Mouse (Mus musculus) CH12.LX (cell line): Measurements from ENCODE around the gene Abi2.

ENCODE experiments used
- CTCF ChIP-seq, 2 experiments: IDR thresholded peaks in 1 of 2; conservative IDR thresholded peaks in 1 of 2; 2 replicates each; pipeline ENCODE4 v1.5.1; 2011 to 2012; ENCODE audit warnings: low read depth in 2 of 2, low read length in 2 of 2, improper control_type of control experiment in 1 of 2, inconsistent platforms in 1 of 2, mild to moderate bottlenecking in 1 of 2, moderate library complexity in 1 of 2
- EP300 ChIP-seq: IDR thresholded peaks from 2 replicates; pipeline ENCODE4 v1.6.1; 2011; ENCODE audit warnings: low read length, improper control_type of control experiment
- MAFK ChIP-seq: IDR thresholded peaks from 2 replicates; pipeline ENCODE4 v1.6.1; 2011; ENCODE audit warnings: low read length, improper control_type of control experiment; ENCODE audit not compliant: insufficient replicate concordance
- MXI1 ChIP-seq: IDR thresholded peaks from 2 replicates; pipeline ENCODE4 v1.6.1; 2011; ENCODE audit warnings: mild to moderate bottlenecking, low read depth, low read length, improper control_type of control experiment
- MYC ChIP-seq: IDR thresholded peaks from 2 replicates; pipeline ENCODE4 v1.6.1; 2011; ENCODE audit warnings: low read depth, mild to moderate bottlenecking, improper control_type of control experiment, low read length
- NRF1 ChIP-seq: IDR thresholded peaks from 2 replicates; pipeline ENCODE4 v1.6.1; 2014; ENCODE audit warnings: low read depth, mild to moderate bottlenecking, inconsistent platforms, low read length, improper control_type of control experiment, moderate library complexity
- POLR2A ChIP-seq: IDR thresholded peaks from 2 replicates; pipeline ENCODE4 v1.6.1; 2011; ENCODE audit warnings: low read depth, mild to moderate bottlenecking, improper control_type of control experiment, low read length
- SMC3 ChIP-seq: IDR thresholded peaks from 2 replicates; pipeline ENCODE4 v1.6.1; 2011; ENCODE audit warnings: low read depth, low read length, improper control_type of control experiment
- ZNF384 ChIP-seq: IDR thresholded peaks from 2 replicates; pipeline ENCODE4 v1.6.1; 2012; ENCODE audit warnings: low read depth, low read length, improper control_type of control experiment, inconsistent platforms

- TF ChIP-seq CTCF (conservative IDR thresholded peaks at IDR 0.05 in 1 of 2, IDR thresholded peaks at IDR 0.05 in 1 of 2; ENCODE audit: low read depth in 2 of 2, low read length in 2 of 2) (no peak), MXI1 (peak; percentile 59; the same call in 1 of the 2 replicates), EP300 (no peak), SMC3 (no peak), MYC (no peak), POLR2A (no peak), ZNF384 (peak; percentile 68), NRF1 (no peak), MAFK (no peak)
These were observed 754 bp downstream of the Abi2 start for GRCm38 (mm10) chr1:60409928-60410817.
